ENCODE assay signal across 18 mouse cellular contexts in genomic region chr17:28766203-28766602, GRCm38 (mm10). TPM values are rescaled to one million over a fixed set of nuclear protein-coding genes. Genes with fewer than 3 reads are reported as not detected.
"Had no signal": no experiment of that assay in that cellular context is flagged by ENCODE, and none has a peak within 500 bp of the region (broad histone marks: within the 10 kb centered on the region; RNA-seq: fewer than 3 reads in every experiment).

No protein-coding gene starts in this region.

- DNase-seq: kidney, postnatal 4 days; layer of hippocampus, postnatal 36 days; liver; liver, embryonic 13.5 days; liver, postnatal 0 days; lung, postnatal 14 days; right cerebral cortex, postnatal 4 days; spleen, adult 18-20 months; thymus, adult 18-20 months; thymus, postnatal 14 days had no signal

- H3K27ac ChIP-seq: kidney, postnatal 0 days; limb, embryonic 12.5 days; liver, embryonic 13.5 days; lung, embryonic 15.5 days; macrophage; midbrain, embryonic 15.5 days; neural tube, embryonic 12.5 days had no signal

- ATAC-seq: liver, postnatal 0 days; midbrain, embryonic 15.5 days had no signal

- H3K4me3 ChIP-seq: limb, embryonic 12.5 days; liver, embryonic 13.5 days; lung, embryonic 15.5 days; megakaryocyte, embryonic 14.5 days; midbrain, embryonic 15.5 days; neural tube, embryonic 12.5 days had no signal

RNA-seq across cellular contexts. Expression of gene AC170998.1, which starts 40.3 kb away (rescaled TPM):
- total RNA-seq: monocyte, adult 5-6 weeks had no signal
